Mouse (Mus musculus): ENCODE data around the gene Hist1h2ao. TPM values are rescaled to one million over a fixed set of nuclear protein-coding genes. Genes with fewer than 3 reads are reported as not detected.

Gene Hist1h2ao
- not detected for polyA plus RNA-seq (2017; shearing (Covaris generic))

DNA sequence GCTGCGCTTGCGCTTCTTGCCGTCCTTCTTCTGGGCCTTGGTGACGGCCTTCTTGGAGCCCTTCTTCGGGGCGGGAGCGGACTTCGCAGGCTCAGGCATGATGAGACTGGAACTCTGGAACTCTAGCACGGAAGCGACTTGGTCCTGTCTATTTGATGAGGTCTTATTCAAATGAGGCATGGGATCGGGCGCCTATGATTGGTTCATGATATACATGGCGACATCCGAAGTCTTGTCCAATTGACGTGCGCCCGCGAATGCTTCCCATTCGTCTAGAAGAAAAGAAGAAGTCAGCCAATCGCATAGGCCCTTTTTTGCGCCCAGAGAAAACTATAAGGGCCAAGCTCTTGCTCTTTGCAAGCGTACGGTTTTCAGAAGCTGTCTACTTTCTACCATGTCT is at the start of gene Hist1h2ao, which contains the start of gene Hist1h2bq:
TSS of gene Hist1h2ao (plus strand) at position 393 of the 400 bp plus-strand sequence.
TSS of gene Hist1h2bq (minus strand) at position 125 of the 400 bp plus-strand sequence.

DNA sequence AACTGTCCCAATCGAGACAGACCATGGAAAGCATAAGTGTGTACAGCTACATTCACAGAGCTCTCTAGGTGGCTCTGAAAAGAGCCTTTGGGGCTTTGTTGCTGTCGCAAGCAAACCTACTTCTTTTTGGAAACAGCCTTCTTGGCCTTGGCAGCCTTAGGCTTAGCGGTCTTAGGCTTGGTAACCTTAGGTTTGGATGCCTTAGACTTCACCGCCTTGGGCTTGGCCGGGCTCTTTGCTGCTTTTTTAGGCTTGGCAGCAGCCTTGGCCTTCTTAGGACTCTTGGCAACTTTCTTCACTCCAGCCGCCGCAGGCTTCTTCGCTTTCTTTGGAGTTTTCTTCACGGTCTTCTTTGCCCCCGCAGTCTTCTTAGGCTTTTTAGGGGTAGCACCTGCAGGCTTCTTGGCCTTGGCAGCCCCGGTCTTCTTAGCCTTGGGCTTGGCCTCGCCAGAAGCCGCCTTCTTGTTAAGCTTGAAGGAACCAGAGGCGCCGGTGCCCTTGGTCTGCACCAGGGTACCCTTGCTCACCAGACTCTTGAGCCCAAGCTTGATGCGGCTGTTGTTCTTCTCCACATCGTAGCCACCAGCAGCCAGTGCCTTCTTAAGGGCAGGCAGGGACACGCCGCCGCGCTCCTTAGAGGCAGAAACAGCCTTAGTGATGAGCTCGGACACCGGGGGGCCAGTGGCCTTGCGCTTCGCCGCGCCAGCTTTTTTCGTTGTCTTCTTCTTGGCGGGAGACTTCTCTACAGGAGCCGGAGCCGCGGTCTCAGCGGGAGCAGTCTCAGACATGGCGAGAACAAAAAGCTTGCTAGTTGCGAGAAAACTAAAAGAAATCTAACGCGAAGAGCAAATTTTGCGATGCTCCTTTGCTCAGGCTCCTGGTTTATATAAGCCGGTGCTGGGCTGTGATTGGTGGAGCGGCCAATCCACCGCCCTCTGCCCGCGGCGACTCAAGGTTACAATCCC is 30.2 kb upstream of the Hist1h2ao start, which contains the start of gene Hist1h1b:
TSS of gene Hist1h1b (minus strand) at position 859 of the 965 bp plus-strand sequence.

DNA sequence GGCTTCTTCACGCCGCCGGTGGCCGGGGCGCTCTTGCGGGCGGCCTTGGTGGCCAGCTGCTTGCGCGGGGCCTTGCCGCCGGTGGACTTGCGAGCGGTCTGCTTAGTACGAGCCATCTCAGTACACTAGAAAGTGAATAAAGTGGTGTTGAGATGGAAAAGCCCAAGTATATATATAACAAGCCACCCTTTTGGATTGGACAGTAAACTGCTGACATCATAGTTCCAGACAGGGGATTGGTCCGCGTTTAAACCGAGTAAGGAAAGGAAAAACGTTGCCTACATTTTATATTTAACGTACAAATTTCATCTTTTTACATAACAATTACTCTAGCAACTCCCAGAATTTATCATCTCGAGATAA is 27.0 kb upstream of the Hist1h2ao start, which contains the start of gene Hist1h3i:
TSS of gene Hist1h3i (minus strand) at position 116 of the 363 bp plus-strand sequence.

DNA sequence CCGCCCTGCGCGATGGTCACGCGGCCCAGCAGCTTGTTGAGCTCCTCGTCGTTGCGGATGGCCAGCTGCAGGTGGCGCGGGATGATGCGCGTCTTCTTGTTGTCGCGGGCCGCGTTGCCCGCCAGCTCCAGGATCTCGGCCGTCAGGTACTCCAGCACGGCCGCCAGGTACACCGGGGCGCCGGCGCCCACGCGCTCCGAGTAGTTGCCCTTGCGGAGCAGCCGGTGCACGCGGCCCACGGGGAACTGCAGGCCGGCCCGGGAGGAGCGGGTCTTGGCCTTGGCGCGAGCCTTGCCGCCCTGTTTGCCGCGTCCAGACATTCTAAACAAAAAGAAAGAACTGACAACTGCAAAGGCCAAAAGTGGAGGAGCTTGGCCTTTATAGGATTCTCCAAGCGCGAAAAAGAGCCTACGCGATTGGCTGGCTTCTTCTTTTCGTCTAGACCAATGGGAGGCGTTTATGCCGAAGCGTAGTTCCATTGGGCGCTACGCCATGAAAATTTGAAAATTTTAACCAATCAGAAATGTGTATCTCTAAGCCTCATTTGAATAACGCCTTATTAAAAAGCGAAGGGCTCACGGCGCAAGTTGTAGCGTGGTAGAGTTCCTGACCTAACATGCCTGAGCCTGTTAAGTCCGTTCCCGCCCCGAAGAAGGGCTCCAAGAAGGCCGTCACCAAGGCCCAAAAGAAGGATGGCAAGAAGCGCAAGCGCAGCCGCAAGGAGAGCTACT is 23.2 kb upstream of the Hist1h2ao start, which contains the start of the genes Hist1h2an and Hist1h2bp:
TSS of gene Hist1h2an (minus strand) at position 320 of the 731 bp plus-strand sequence.
TSS of gene Hist1h2bp (plus strand) at position 563 of the 731 bp plus-strand sequence.

DNA sequence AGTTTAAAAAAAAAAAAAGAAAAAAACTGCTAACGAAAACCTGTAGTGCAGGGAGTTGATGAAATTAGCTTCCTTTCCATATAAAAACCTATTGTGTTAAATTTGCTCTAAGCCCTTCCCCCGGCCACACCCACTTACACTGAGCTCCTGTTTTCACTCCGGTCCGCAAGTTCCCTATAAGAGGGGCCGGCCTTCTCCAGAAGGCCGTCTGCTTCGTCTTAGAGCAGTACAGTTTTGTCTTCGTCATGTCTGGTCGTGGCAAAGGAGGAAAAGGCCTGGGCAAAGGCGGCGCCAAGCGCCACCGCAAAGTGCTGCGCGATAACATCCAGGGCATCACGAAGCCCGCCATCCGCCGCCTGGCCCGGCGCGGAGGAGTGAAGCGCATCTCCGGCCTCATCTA is 1.3 kb downstream of the Hist1h2ao start, which contains the start of gene Hist1h4m:
TSS of gene Hist1h4m (plus strand) at position 208 of the 400 bp plus-strand sequence.

DNA sequence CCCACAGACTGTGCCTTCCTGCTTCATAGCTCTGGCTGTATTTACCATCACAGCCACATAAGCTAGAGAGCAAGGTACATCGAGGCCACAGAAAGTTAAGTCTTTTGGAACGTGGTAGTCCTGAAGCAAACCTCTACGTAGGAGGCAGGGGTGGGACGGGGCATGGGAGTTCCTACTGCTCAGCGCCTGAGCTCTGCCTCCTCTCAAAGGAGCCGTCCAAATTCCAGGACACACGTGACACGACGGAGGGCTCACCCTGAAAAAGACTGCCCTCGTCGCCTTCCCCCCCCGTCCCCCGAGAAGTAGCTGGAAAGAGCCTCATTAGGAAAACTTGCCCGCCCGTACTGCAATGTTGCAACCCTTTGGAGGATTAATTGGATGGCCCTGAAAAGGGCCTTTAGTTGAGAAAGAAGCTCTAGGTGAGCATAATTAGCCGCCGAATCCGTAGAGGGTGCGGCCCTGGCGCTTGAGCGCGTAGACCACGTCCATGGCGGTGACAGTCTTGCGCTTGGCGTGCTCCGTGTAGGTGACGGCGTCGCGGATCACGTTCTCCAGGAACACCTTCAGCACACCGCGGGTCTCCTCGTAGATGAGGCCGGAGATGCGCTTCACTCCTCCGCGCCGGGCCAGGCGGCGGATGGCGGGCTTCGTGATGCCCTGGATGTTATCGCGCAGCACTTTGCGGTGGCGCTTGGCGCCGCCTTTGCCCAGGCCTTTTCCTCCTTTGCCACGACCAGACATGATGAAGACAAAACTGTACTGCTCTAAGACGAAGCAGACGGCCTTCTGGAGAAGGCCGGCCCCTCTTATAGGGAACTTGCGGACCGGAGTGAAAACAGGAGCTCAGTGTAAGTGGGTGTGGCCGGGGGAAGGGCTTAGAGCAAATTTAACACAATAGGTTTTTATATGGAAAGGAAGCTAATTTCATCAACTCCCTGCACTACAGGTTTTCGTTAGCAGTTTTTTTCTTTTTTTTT is 21.4 kb downstream of the Hist1h2ao start, which contains the start of gene Hist1h4n:
TSS of gene Hist1h4n (minus strand) at position 779 of the 977 bp plus-strand sequence.

DNA sequence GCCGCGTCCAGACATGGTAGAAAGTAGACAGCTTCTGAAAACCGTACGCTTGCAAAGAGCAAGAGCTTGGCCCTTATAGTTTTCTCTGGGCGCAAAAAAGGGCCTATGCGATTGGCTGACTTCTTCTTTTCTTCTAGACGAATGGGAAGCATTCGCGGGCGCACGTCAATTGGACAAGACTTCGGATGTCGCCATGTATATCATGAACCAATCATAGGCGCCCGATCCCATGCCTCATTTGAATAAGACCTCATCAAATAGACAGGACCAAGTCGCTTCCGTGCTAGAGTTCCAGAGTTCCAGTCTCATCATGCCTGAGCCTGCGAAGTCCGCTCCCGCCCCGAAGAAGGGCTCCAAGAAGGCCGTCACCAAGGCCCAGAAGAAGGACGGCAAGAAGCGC is 23.2 kb downstream of the Hist1h2ao start, which contains the start of the genes Hist1h2ap and Hist1h2br:
TSS of gene Hist1h2ap (minus strand) at position 47 of the 400 bp plus-strand sequence.
TSS of gene Hist1h2br (plus strand) at position 283 of the 400 bp plus-strand sequence.

Other genes with a start within 250 kb of the Hist1h2ao start
- not detected for gene Olfr1364, start 228.7 kb upstream of the Hist1h2ao start, polyA plus RNA-seq (2017; shearing (Covaris generic))
- not detected for gene Olfr1362, start 196.4 kb upstream of the Hist1h2ao start, polyA plus RNA-seq (2017; shearing (Covaris generic))
- gene Olfr11, start 167.9 kb upstream of the Hist1h2ao start, polyA plus RNA-seq (2017; shearing (Covaris generic)), result not detected
- gene Olfr1361, start 147.1 kb upstream of the Hist1h2ao start, polyA plus RNA-seq (2017; shearing (Covaris generic)), result under 1 TPM in 1 of 2 experiments, not detected in 1; 0.60 TPM
- gene Olfr1360, start 133.1 kb upstream of the Hist1h2ao start, polyA plus RNA-seq (2017; shearing (Covaris generic)), result under 1 TPM in 1 of 2 experiments, not detected in 1; 0.21 TPM
- gene Olfr1359, start 112.4 kb upstream of the Hist1h2ao start, polyA plus RNA-seq (2017; shearing (Covaris generic)), result under 1 TPM in 1 of 2 experiments, not detected in 1; 0.71 TPM
- gene Hist1h2bl, start 94.3 kb upstream of the Hist1h2ao start, polyA plus RNA-seq (2017; shearing (Covaris generic)), result 1 to 10 TPM in 1 of 2 experiments, not detected in 1; 1.4 TPM
- 10 to 100 TPM; 14.1 to 15.1 TPM for gene Hist1h2ai, start 94.0 kb upstream of the Hist1h2ao start, polyA plus RNA-seq (2017; shearing (Covaris generic))
- gene Hist1h3h, start 92.8 kb upstream of the Hist1h2ao start, polyA plus RNA-seq (2017; shearing (Covaris generic)), result 1 to 10 TPM; 1.7 to 2.2 TPM
- gene Hist1h2bm, start 88.4 kb upstream of the Hist1h2ao start, polyA plus RNA-seq (2017; shearing (Covaris generic)), result not detected
- under 1 TPM in 1 of 2 experiments, not detected in 1; 0.34 TPM for gene Hist1h4j, start 75.4 kb upstream of the Hist1h2ao start, polyA plus RNA-seq (2017; shearing (Covaris generic))
- gene Hist1h4k, start 60.0 kb upstream of the Hist1h2ao start, polyA plus RNA-seq (2017; shearing (Covaris generic)), result 10 to 100 TPM in 1 of 2 experiments, 1 to 10 TPM in 1; 4.7 to 30.8 TPM
- 1 to 10 TPM; 2.4 to 8.2 TPM for gene Hist1h2ak, start 56.6 kb upstream of the Hist1h2ao start, polyA plus RNA-seq (2017; shearing (Covaris generic))
- 1 to 10 TPM; 3.2 to 5.7 TPM for gene Hist1h2bn, start 56.3 kb upstream of the Hist1h2ao start, polyA plus RNA-seq (2017; shearing (Covaris generic))
- 1 to 10 TPM; 2.0 to 3.3 TPM for gene Hist1h1b, start 29.8 kb upstream of the Hist1h2ao start, polyA plus RNA-seq (2017; shearing (Covaris generic))
- 1 to 10 TPM in 1 of 2 experiments, not detected in 1; 1.5 TPM for gene Hist1h3i, start 27.1 kb upstream of the Hist1h2ao start, polyA plus RNA-seq (2017; shearing (Covaris generic))
- gene Hist1h2an, start 23.2 kb upstream of the Hist1h2ao start, polyA plus RNA-seq (2017; shearing (Covaris generic)), result 1 to 10 TPM; 2.5 to 3.2 TPM
- 1 to 10 TPM in 1 of 2 experiments, not detected in 1; 1.6 TPM for gene Hist1h2bp, start 23.0 kb upstream of the Hist1h2ao start, polyA plus RNA-seq (2017; shearing (Covaris generic))
- 10 to 100 TPM in 1 of 2 experiments, 1 to 10 TPM in 1; 7.5 to 13.4 TPM for gene Hist1h2bq, start 268 bp upstream of the Hist1h2ao start, polyA plus RNA-seq (2017; shearing (Covaris generic))
- gene Hist1h4m, start 1.3 kb downstream of the Hist1h2ao start, polyA plus RNA-seq (2017; shearing (Covaris generic)), result 10 to 100 TPM; 42.5 to 43.7 TPM
- gene Hist1h4n, start 21.7 kb downstream of the Hist1h2ao start, polyA plus RNA-seq (2017; shearing (Covaris generic)), result 10 to 100 TPM; 22.4 to 34.7 TPM
- gene Hist1h2ap, start 23.0 kb downstream of the Hist1h2ao start, polyA plus RNA-seq (2017; shearing (Covaris generic)), result 100 to 1,000 TPM; 128 to 153 TPM
- gene Hist1h2br, start 23.3 kb downstream of the Hist1h2ao start, polyA plus RNA-seq (2017; shearing (Covaris generic)), result 10 to 100 TPM in 1 of 2 experiments, 1 to 10 TPM in 1; 7.3 to 14.5 TPM
- gene Zfp184, start 134.6 kb downstream of the Hist1h2ao start, polyA plus RNA-seq (2017; shearing (Covaris generic)), result under 1 TPM in 1 of 2 experiments, not detected in 1; 0.36 TPM
- gene Pom121l2, start 170.7 kb downstream of the Hist1h2ao start, polyA plus RNA-seq (2017; shearing (Covaris generic)), result not detected
- 1 to 10 TPM in 1 of 2 experiments, under 1 TPM in 1; 0.16 to 1.4 TPM for gene Prss16, start 199.3 kb downstream of the Hist1h2ao start, polyA plus RNA-seq (2017; shearing (Covaris generic))
- under 1 TPM in 1 of 2 experiments, not detected in 1; 0.83 TPM for gene Hist1h2ah, start 225.1 kb downstream of the Hist1h2ao start, polyA plus RNA-seq (2017; shearing (Covaris generic))
- gene Hist1h2bk, start 225.4 kb downstream of the Hist1h2ao start, polyA plus RNA-seq (2017; shearing (Covaris generic)), result under 1 TPM in 1 of 2 experiments, not detected in 1; 0.48 TPM
- 1 to 10 TPM; 7.5 to 9.7 TPM for gene Hist1h4i, start 230.9 kb downstream of the Hist1h2ao start, polyA plus RNA-seq (2017; shearing (Covaris generic))
- 1 to 10 TPM; 1.8 to 6.1 TPM for gene Hist1h2ag, start 232.5 kb downstream of the Hist1h2ao start, polyA plus RNA-seq (2017; shearing (Covaris generic))
- 1 to 10 TPM; 2.4 to 5.9 TPM for gene Hist1h2bj, start 232.7 kb downstream of the Hist1h2ao start, polyA plus RNA-seq (2017; shearing (Covaris generic))